Mouse (Mus musculus) intestine, postnatal 0 days (tissue): ENCODE measurements around the gene Rftn1. TPM values are rescaled to one million over a fixed set of nuclear protein-coding genes. Genes with fewer than 3 reads are reported as not detected.

ENCODE experiments used
- ATAC-seq: fragments of 200-750 bp; cut with Nextera tagmentation; 2 replicates; pipeline ENCODE4 v1.8.0; 2017; ENCODE audit warnings: mild to moderate bottlenecking, moderate TSS enrichment, moderate library complexity
- H3K27ac ChIP-seq: fragments of 300-500 bp; sonication (generic); 2 replicates; pipeline ENCODE4 v1.5.1; 2014; ENCODE audit warnings: mild to moderate bottlenecking, low read depth, low read length, moderate library complexity
- H3K27me3 ChIP-seq: fragments of 300-500 bp; sonication (generic); replicated peaks from 2 replicates; pipeline ENCODE4 v1.6.1; 2014; ENCODE audit warnings: low read length, mixed read lengths; ENCODE audit not compliant: control insufficient read depth, insufficient read depth
- H3K36me3 ChIP-seq: fragments of 300-500 bp; sonication (generic); 2 replicates; pipeline ENCODE4 v1.6.1; 2014; ENCODE audit warnings: mild to moderate bottlenecking, moderate library complexity; ENCODE audit not compliant: control insufficient read depth, insufficient read depth
- H3K4me1 ChIP-seq: fragments of 300-500 bp; sonication (generic); replicated peaks from 2 replicates; pipeline ENCODE4 v1.6.1; 2014; ENCODE audit warnings: antibody characterized with exemption, low read length, mixed read lengths; ENCODE audit not compliant: control insufficient read depth, insufficient read depth
- H3K4me2 ChIP-seq: fragments of 300-500 bp; sonication (generic); replicated peaks from 2 replicates; pipeline ENCODE4 v1.6.1; 2014; ENCODE audit warnings: low read depth, mild to moderate bottlenecking, moderate library complexity
- H3K4me3 ChIP-seq: fragments of 300-500 bp; sonication (generic); 2 replicates; pipeline ENCODE4 v1.5.1; 2014; ENCODE audit warnings: low read depth, low read length
- H3K9ac ChIP-seq: fragments of 300-500 bp; sonication (generic); 2 replicates; pipeline ENCODE4 v1.6.1; 2014; ENCODE audit warnings: mild to moderate bottlenecking, low read depth, low read length
- H3K9me3 ChIP-seq: fragments of 300-500 bp; sonication (generic); 2 replicates; pipeline ENCODE4 v1.6.1; 2016; ENCODE audit warnings: mixed run types; ENCODE audit not compliant: control insufficient read depth
- CTCF ChIP-seq: sonication (generic); IDR thresholded peaks from 2 replicates; pipeline ENCODE4 v1.5.1; 2016; ENCODE audit warnings: low read depth, mild to moderate bottlenecking, control low read depth, antibody characterized with exemption, moderate library complexity
- WGBS: fragments of 180-500 bp; shearing (Covaris S2); extraction: QIAGEN DNeasy Blood & Tissue Kit; methylation state at CpG from one replicate; pipeline ENCODE4 v1.1.7; 2014; 5-methylcytosine and 5-hydroxymethylcytosine counted together
- polyA plus RNA-seq: library from polyadenylated mRNA; unstranded; fragments of >200 nt; fragmentation: Nextera tagmentation; extraction: Ambion mirVana; gene quantifications from 2 replicates; pipeline ENCODE4 v1.2.1, GENCODE M21; 2015

Gene Rftn1
- polyA plus RNA-seq, 1 experiment from 2014 or later: 7.1 TPM

- Histone ChIP-seq H3K4me2 (no peak overlapping the region), H3K9ac (no peak overlapping the region), H3K9me3 (no peaks in the 10 kb centered on the region), H3K4me3 (no peak overlapping the region), H3K27me3 (no peaks in the 10 kb centered on the region), H3K27ac (no peak overlapping the region), H3K36me3 (no peaks in the 10 kb centered on the region), H3K4me1 (no peaks in the 10 kb centered on the region)
- WGBS: 82% methylated on average over 9 of the region's 9 CpGs
- no peak for ATAC-seq
- TF ChIP-seq CTCF: no peak
These were observed 140.0 kb downstream of the Rftn1 start for GRCm38 (mm10) chr17:50050456-50050855.

DNA sequence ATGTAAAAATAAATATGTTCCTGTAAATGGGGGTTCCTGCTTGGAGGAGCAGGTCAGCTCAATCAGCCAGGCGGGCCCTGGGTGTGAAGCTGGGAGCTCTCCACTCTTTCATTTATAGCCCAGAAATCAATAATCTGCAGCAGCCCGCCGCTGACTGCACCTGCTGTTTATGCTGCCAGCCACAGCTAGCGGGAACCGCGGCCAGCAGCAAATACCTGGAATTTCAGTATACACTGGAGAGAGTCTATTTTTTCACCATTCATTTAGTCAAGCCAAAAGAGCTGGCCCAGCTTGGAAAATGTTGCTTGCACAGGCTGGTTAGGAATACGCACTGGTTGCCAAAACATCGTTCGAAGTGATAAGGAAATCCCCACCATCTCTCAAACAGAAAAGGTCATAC is 142.3 kb downstream of the Rftn1 start:
- no peak for TF ChIP-seq CTCF
- H3K4me1 ChIP-seq: no peaks in the 10 kb centered on the region
- no peaks in the 10 kb centered on the region for H3K27me3 ChIP-seq
- no peak overlapping the region for H3K27ac ChIP-seq
- no peak overlapping the region for H3K9ac ChIP-seq
- no peak for ATAC-seq
- WGBS: 24% methylated on average over 9 of the region's 9 CpGs
- no peaks in the 10 kb centered on the region for H3K9me3 ChIP-seq
- no peak overlapping the region for H3K4me2 ChIP-seq
- H3K36me3 ChIP-seq: no peaks in the 10 kb centered on the region
- no peak overlapping the region for H3K4me3 ChIP-seq

DNA sequence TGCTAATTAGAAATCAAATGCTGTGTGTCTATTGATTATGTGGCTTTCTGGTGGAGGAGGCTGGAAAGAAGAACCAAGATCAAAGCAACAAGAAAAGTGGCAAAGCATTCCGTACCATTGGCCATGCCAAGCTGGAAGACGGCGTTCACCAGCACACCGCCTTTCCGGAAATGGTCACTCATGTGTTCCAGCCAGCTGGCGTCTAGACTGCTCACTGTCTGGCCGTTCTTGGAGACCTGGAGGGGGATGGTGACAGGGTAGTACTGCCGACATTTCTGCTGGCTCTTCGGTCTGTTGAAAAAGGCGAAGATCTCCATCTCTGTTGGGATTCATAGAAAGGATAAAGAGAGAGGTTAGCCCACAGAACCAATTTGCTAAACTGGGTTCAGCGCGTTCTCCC is 143.3 kb downstream of the Rftn1 start:
- no peak overlapping the region for H3K27ac ChIP-seq
- no peak overlapping the region for H3K9ac ChIP-seq
- H3K4me3 ChIP-seq: no peak overlapping the region
- H3K4me2 ChIP-seq: no peak overlapping the region
- no peaks in the 10 kb centered on the region for H3K27me3 ChIP-seq
- H3K9me3 ChIP-seq: no peaks in the 10 kb centered on the region
- 92% methylated on average over 12 of the region's 12 CpGs for WGBS
- no peaks in the 10 kb centered on the region for H3K36me3 ChIP-seq
- no peak for TF ChIP-seq CTCF
- ATAC-seq: no peak
- no peaks in the 10 kb centered on the region for H3K4me1 ChIP-seq

DNA sequence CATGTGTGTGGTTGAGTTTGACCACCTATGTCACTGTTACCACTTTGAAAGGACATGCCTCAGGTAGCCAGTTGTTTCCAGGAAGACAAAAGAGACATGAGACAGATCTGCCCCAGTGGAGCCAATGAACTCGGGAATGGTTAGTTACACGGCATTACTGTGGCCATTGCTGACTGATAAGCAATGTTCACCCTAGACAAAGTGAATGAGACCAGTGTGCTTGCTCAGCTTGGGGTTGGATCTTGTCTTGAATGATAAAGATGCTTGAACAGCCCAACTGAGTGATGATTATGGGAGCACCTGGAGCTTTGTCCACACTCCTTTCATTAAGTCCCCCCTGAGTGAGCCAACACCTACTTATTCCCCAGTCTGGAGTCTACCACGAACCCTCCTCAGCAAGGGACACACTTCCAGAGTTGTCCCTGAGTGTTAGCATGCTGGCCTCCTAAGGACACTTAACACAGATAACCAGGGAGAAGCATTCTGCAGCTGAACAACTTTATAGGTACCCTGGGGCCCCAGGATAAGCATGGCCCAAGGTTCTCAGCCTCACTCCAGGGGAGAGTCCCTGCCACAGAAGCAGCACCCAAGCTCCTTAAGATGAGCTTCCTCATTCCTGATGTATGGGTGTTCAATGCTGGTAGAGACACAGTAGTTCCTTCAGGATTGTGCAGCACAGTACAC is 149.6 kb downstream of the Rftn1 start:
- ATAC-seq: no peak
- no peaks in the 10 kb centered on the region for H3K9me3 ChIP-seq
- H3K4me3 ChIP-seq: no peak overlapping the region
- H3K9ac ChIP-seq: no peak overlapping the region
- H3K27me3 ChIP-seq: no peaks in the 10 kb centered on the region
- H3K36me3 ChIP-seq: no peaks in the 10 kb centered on the region
- H3K4me2 ChIP-seq: no peak overlapping the region
- no peak for TF ChIP-seq CTCF
- H3K27ac ChIP-seq: no peak overlapping the region
- no peaks in the 10 kb centered on the region for H3K4me1 ChIP-seq
- WGBS: 93% methylated on average over 3 of the region's 3 CpGs

- no peaks in the 10 kb centered on the region for H3K4me1 ChIP-seq
- no peak for TF ChIP-seq CTCF
- no peak for ATAC-seq
- H3K9ac ChIP-seq: no peak overlapping the region
- no peaks in the 10 kb centered on the region for H3K27me3 ChIP-seq
- no peak overlapping the region for H3K4me3 ChIP-seq
- 83% methylated on average over 10 of the region's 10 CpGs for WGBS
- H3K27ac ChIP-seq: no peak overlapping the region
- H3K9me3 ChIP-seq: no peaks in the 10 kb centered on the region
- H3K4me2 ChIP-seq: no peak overlapping the region
- H3K36me3 ChIP-seq: no peaks in the 10 kb centered on the region
These were observed 152.4 kb downstream of the Rftn1 start for GRCm38 (mm10) chr17:50037882-50038665.

- no peak for ATAC-seq
- WGBS: 87% methylated on average over 4 of the region's 4 CpGs
- H3K9me3 ChIP-seq: no peaks in the 10 kb centered on the region
- no peak overlapping the region for H3K4me2 ChIP-seq
- TF ChIP-seq CTCF: no peak
- no peak overlapping the region for H3K27ac ChIP-seq
- no peaks in the 10 kb centered on the region for H3K27me3 ChIP-seq
- H3K4me1 ChIP-seq: no peaks in the 10 kb centered on the region
- H3K9ac ChIP-seq: no peak overlapping the region
- H3K36me3 ChIP-seq: no peaks in the 10 kb centered on the region
- H3K4me3 ChIP-seq: no peak overlapping the region
These were observed 153.1 kb downstream of the Rftn1 start for GRCm38 (mm10) chr17:50037416-50037815.
